Mouse (Mus musculus) common myeloid progenitor, adult 5-6 weeks (primary cell): ENCODE results near the gene Dhrs1. TPM values are rescaled to one million over a fixed set of nuclear protein-coding genes. Genes with fewer than 3 reads are reported as not detected.

Experiments
- total RNA-seq: library from RNA; stranded (forward); fragments of 200-1000, 187-1606 nt; gene quantifications from 2 replicates; pipeline ENCODE4 v1.2.3, GENCODE M21; 2017

The Dhrs1 gene
- total RNA-seq, 1 experiment from 2014 or later, result 23.9 TPM

Other genes with a start within 250 kb of the Dhrs1 start
- gene Cpne6, start 235.2 kb downstream of the Dhrs1 start, total RNA-seq, result not detected in 2 replicates
- not detected in 2 replicates for gene Nrl, start 220.7 kb downstream of the Dhrs1 start, total RNA-seq
- gene Pck2, start 205.4 kb downstream of the Dhrs1 start, total RNA-seq, result 47.8 and 51.1 TPM in 2 replicates
- gene Dcaf11, start 185.7 kb downstream of the Dhrs1 start, total RNA-seq, result 41.6 and 79.5 TPM in 2 replicates
- not detected in 2 replicates for gene A730061H03Rik, start 185.3 kb downstream of the Dhrs1 start, total RNA-seq
- 1.3 TPM in 1 of 2 replicates, not detected in the other for gene Fitm1, start 170.1 kb downstream of the Dhrs1 start, total RNA-seq
- 329 and 372 TPM in 2 replicates for gene Psme1, start 167.6 kb downstream of the Dhrs1 start, total RNA-seq
- gene Emc9, start 160.4 kb downstream of the Dhrs1 start, total RNA-seq, result 19.1 and 24.3 TPM in 2 replicates
- 217 and 241 TPM in 2 replicates for gene Psme2, start 154.6 kb downstream of the Dhrs1 start, total RNA-seq
- 11.9 and 21.2 TPM in 2 replicates for gene Rnf31, start 154.0 kb downstream of the Dhrs1 start, total RNA-seq
- 38.5 and 39.8 TPM in 2 replicates for gene Irf9, start 142.1 kb downstream of the Dhrs1 start, total RNA-seq
- 8.1 and 12.7 TPM in 2 replicates for gene Rec8, start 127.7 kb downstream of the Dhrs1 start, total RNA-seq
- gene Ipo4, start 109.7 kb downstream of the Dhrs1 start, total RNA-seq, result 23.0 and 64.0 TPM in 2 replicates
- 0.87 and 9.9 TPM in 2 replicates for gene Gm49378, start 107.8 kb downstream of the Dhrs1 start, total RNA-seq
- gene Tm9sf1, start 101.9 kb downstream of the Dhrs1 start, total RNA-seq, result 42.8 and 66.8 TPM in 2 replicates
- 0.27 and 0.82 TPM in 2 replicates for gene Tssk4, start 95.5 kb downstream of the Dhrs1 start, total RNA-seq
- gene Mdp1, start 85.2 kb downstream of the Dhrs1 start, total RNA-seq, result 26.2 and 28.2 TPM in 2 replicates
- 39.3 and 46.1 TPM in 2 replicates for gene Gmpr2, start 73.7 kb downstream of the Dhrs1 start, total RNA-seq
- gene Nedd8, start 73.6 kb downstream of the Dhrs1 start, total RNA-seq, result 345 and 391 TPM in 2 replicates
- 20.9 and 24.1 TPM in 2 replicates for gene Tinf2, start 63.9 kb downstream of the Dhrs1 start, total RNA-seq
- 1.9 and 2.8 TPM in 2 replicates for gene Tgm1, start 31.8 kb downstream of the Dhrs1 start, total RNA-seq
- gene Rabggta, start 23.4 kb downstream of the Dhrs1 start, total RNA-seq, result 11.6 and 15.0 TPM in 2 replicates
- 21.4 and 22.7 TPM in 2 replicates for gene Nop9, start within 50 bp of the Dhrs1 start, total RNA-seq
- gene Cideb, start 12.8 kb upstream of the Dhrs1 start, total RNA-seq, result 0.14 and 1.1 TPM in 2 replicates
- gene Ltb4r2, start 15.7 kb upstream of the Dhrs1 start, total RNA-seq, result 0.46 and 0.49 TPM in 2 replicates
- gene Ltb4r1, start 20.3 kb upstream of the Dhrs1 start, total RNA-seq, result 1.5 and 6.3 TPM in 2 replicates
- not detected in 2 replicates for gene Adcy4, start 38.4 kb upstream of the Dhrs1 start, total RNA-seq
- gene Ripk3, start 43.2 kb upstream of the Dhrs1 start, total RNA-seq, result 33.0 and 43.3 TPM in 2 replicates
- not detected in 2 replicates for gene Nfatc4, start 77.5 kb upstream of the Dhrs1 start, total RNA-seq
- gene Nynrin, start 108.3 kb upstream of the Dhrs1 start, total RNA-seq, result 5.9 and 6.5 TPM in 2 replicates
- gene Cbln3, start 138.7 kb upstream of the Dhrs1 start, total RNA-seq, result not detected in 2 replicates
- gene Khnyn, start 139.3 kb upstream of the Dhrs1 start, total RNA-seq, result 17.4 and 20.9 TPM in 2 replicates
- gene Sdr39u1, start 154.6 kb upstream of the Dhrs1 start, total RNA-seq, result 7.8 and 11.8 TPM in 2 replicates
- not detected in 2 replicates for gene Cma1, start 199.0 kb upstream of the Dhrs1 start, total RNA-seq
- gene Cma2, start 205.3 kb upstream of the Dhrs1 start, total RNA-seq, result not detected in 2 replicates